Mouse (Mus musculus) ovary, postnatal 36 days (tissue): Measurements from ENCODE around the gene Ndrg3.
"Not testable (repeated sequence)": the region's sequence is repeated elsewhere in the genome, so short reads cannot be mapped to it uniquely, and the experiment has no call there.

Experiments used
- DNase-seq: peaks from one replicate; pipeline ENCODE4 v3.0.0; 2022; ENCODE audit warnings: low spot score, mixed read lengths

The Ndrg3 gene

DNA sequence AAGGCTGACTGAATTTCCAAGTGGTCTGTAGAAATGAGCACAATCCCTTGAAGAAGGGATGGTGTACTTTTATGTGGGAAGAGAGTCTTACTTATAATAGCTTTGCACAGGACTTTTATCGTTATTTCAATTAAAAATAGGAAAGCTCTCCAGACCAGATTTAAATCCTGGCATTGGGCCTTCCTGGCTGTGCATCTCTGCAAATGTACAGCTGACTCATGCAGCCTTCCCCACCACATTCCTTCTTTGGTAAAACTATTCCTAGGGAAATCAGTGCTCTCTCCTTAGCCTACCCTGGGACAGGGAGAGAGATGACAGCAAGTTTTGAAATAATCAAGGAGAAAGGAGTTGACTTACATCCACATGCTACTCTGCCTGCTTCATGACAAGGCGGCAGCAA is 54.1 kb downstream of the Ndrg3 start:
- DNase-seq, result no peak

DNA sequence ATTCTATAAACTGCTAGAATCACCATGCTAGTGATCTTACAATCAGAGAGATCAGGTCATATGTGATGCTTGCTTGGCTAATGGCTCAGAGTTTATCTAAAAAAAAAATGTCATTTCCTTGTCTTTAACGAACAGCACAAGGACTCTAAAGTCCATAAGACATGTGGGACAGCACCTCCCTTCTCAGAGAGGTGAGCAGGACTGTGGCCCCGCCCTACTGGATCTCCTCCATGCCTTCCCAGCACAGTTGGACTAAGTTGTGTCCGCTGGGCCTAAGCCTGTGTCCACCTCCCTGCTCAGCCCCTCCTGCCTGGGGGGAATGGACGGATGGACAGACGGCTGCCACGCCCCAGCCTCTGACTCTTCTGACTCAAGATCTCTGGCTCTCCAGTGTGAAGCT is 56.9 kb downstream of the Ndrg3 start:
- no peak for DNase-seq

- no peak for DNase-seq
Measured at GRCm38 (mm10) chr2:156933426-156933825, 58.4 kb downstream of the Ndrg3 start.

DNA sequence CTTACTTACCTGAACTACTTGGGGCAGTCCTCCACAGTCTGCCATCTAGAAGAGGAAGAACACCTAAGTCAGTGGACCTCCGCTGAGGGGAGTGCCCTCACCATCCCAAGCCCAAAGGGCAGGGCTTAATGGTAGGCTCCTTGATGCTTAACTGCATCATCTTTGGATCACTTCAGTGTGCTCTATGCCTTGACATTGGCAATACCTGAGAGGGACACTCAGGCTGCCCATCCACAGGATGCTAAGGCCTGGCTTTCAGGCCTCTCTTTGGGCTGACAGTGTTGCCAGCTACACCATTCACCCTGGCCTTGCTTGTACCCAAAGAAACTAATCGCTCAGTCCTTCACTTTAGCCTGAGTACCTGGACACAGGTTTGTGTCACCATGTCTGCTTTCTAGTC is 60.4 kb downstream of the Ndrg3 start:
- no peak for DNase-seq

DNA sequence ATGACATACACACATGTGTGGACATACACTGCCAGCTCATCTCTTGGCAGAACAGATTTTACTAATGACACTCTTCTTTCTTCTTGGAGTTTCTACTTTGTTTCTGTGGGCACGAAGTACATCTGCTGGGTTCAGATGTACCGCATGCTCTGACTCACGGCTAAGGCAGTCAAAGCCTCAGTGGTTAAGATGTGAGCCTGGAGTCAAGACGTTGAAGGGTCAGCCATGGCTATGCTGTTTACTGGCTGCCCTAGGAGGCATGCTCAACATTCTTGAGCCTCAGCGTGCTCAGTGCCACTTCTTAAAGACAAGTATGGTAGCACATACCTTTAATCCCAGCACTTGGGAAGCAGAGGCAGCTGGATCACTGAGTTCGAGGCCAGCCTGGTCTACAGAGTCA is 61.3 kb downstream of the Ndrg3 start:
- DNase-seq, result no peak

- DNase-seq, result no peak
Measured at GRCm38 (mm10) chr2:156929519-156930120, 62.2 kb downstream of the Ndrg3 start.

DNA sequence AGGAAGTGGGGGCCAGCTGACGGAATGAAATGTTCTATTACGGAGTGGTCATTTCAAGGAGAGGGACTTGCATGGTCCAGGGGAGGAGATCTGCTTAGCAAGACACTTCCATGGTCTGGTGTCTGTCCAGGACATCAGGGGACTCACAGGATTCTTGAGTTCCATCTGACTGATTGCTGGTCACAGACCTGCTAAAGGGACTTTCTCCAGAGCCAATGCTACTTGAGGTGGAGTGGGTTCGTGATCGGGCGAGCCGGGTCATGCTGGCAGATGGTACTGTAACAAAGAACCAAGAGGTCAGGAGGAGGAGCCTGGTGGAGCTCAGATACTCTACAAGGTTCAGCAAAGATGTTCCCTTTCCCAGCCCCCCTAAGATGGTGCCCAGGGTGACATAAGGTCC is 63.2 kb downstream of the Ndrg3 start:
- no peak for DNase-seq

GRCm38 (mm10) chr2:156927663-156928062 is 64.2 kb downstream of the Ndrg3 start:
- no peak for DNase-seq

- DNase-seq, result not testable (repeated sequence)
Measured at GRCm38 (mm10) chr2:156925611-156926010, 66.2 kb downstream of the Ndrg3 start.

GRCm38 (mm10) chr2:156925075-156925474 is 66.8 kb downstream of the Ndrg3 start:
- DNase-seq, result not testable (repeated sequence)

DNA sequence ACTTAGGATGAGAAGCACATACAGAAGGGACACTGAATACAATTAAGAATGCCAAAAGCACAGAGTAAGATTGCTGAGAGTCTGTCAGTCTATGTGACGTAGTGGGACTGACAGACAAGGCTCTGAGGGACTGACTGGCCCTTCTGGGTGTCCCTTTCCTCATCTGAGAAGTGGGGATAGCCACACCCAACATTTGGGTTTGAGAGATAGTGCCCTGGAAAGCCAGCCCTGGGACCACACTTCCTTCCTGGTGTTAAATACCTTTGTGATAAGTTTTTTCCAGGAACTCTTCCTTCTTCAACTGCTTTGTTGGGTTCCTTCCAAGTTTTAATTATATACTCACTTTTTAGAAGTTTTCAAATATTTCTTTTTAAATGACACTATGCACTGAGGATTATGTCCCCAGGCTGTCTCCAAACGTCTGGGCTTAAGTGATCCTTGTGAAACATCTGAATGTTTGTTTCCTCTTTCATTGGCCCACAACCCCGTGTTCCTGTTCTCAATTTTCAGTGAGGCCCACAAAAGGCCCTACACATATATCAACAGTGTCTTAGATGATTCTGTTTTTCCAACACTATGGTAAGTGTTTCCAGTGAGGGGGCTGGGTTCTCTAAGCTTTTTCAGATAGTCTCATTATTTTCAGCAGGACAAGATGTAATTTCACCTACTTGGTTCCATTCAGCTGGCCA is 67.5 kb downstream of the Ndrg3 start:
- DNase-seq, result no peak

DNA sequence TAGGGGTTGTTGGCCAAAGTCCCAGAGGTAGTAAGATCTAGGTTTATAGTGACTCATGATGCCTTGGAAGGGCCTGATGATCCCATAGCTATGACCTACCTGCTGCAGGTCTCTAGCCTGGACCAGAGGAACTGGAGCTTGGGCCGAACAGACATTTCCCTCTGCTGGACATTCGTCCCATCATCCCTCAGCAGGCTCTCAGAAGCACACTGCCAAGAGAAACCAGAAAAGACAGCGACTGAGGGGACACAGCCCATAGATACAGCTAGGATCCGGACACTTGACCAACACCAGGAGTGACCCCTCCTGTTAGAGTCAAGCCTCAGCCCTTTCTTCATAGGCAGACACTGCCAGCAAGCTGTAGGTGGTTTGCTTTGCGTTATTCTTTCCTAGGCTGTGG is 68.8 kb downstream of the Ndrg3 start:
- DNase-seq, result no peak

DNA sequence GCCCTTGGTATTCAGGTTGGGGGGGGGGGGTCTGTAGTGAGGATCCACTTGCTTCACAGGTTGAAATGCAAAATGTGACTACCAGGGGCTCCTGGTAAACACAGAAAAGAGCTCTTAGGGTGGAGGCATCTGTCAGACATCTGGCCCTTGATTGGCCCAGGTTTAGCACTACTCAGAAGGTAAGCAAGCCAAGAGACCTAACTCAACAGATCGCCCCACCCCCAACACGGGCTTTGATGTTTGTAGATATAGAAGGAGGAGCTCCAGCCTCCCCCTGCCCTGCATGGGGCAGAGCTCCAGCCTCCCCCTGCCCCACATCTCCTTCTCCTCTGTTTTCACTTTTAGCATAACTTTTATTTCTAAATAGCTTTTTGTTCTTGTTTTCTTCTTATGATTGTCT is 72.1 kb downstream of the Ndrg3 start:
- DNase-seq, result no peak

GRCm38 (mm10) chr2:156919191-156919590 is 72.7 kb downstream of the Ndrg3 start:
- DNase-seq, result not testable (repeated sequence)

- no peak for DNase-seq
Measured at GRCm38 (mm10) chr2:156918562-156918961, 73.3 kb downstream of the Ndrg3 start.

GRCm38 (mm10) chr2:156916419-156917125 is 75.3 kb downstream of the Ndrg3 start:
- DNase-seq, result no peak

- no peak for DNase-seq
Measured at GRCm38 (mm10) chr2:156915559-156915958, 76.3 kb downstream of the Ndrg3 start.

DNA sequence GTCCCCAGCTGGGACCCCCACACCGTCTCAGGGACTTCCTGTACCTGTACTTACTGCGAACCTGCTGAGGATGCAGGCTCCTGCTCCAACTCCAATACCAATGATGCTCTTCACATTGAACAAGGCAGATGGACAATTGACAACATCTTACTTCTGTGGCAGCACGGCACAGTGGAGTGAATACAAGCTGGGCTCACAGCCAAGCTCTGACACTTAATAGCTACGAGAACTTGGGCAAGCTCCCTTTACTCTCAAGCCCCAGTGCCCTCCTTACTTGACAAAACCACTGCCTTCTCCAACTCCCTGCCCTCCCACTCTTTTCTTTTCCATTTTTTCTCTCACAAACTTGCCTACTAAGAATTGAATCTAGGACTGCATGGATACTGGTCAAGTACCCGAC is 78.7 kb downstream of the Ndrg3 start:
- DNase-seq, result no peak

DNA sequence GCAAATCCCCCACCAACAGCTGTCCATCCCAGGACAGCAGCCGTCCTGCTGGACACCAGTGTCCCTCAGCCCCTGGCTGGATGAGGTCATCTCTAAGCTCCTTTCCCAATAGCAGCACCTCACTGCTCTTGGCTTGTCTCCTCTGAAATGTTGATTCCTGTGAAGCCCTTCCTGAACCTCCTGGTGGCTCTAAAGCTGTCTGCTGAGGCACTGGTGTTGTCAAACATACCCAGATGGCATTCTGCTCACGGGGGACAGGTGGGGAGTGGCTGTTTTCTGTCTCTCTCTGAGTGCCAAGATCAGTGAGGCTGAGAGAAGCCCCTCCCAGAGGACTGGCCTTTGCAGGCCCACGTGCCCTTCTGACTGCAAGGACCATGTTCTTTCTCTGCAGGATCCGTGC is 85.9 kb downstream of the Ndrg3 start:
- DNase-seq, result not testable (repeated sequence)

DNA sequence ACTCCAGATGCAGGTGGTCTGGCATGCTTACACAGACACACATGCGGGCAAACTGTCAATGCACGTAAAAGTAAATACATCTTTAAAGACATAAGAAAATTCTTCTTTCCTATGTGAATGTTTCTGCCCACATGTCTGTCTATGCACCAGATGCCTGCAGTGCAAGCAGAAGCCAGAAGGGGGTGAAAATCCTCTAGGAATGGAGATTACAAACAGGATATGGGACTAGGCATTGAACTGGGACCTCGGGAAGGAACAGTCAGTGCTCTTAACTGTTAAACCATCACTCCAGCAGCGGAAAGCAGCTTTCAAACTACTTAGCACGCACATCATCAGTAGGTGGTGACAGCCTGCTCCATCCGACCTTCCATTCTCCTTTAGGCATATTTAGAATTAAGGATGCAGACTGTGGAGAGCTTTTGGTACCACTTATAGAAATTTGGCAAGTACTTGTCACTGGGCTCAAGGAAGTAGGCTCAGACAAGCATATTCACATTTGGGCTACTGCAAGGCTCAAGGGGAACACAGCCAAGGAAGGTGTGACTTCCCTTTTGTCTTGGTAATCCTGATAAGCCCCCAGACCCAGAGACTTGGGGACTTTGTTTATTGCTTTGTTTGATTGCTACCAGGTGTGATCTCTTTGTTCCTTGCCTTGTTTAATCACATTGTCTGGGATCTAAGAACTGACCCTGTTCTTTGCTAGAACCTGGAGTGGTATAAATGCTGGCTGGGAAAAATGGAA is 86.7 kb downstream of the Ndrg3 start:
- peak; percentile 54 for DNase-seq

DNA sequence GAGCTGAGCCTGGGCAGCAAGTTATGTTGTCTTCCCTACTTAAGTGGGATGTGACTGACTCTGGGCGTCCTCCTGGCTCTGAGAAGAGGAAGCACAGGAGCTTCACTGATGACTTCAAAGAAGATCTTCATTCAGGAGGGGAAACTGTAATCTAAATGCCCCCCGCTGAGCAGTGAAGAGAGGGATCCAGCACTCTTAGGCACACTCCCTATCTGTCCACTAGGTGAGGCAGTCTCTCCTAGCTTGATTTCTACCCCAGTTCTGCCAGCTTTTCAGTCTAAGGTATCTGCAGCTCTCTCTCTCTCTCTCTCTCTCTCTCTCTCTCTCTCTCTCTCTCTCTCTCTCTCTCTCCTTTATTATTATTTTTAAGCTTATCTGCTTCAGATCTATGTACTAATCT is 88.5 kb downstream of the Ndrg3 start:
- no peak for DNase-seq

DNA sequence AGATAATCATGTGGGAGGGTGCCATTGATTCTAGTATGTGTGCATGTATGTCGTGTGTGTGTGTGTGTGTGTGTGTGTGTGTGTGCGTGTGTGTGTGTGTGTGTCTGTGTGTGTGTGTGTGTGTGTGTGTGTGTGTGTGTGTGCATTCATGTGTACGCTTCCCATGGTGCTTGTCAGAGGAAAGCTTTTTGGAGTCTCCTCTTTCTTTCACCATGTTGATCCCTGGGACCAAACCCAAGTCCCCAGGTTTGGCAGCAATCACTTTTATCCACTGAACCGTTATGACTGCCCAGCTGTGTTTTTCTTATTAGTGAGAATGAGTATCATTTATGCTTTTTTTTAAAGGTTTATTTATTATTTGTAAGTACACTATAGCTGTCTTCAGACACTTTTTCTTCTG is 89.4 kb downstream of the Ndrg3 start:
- not testable (repeated sequence) for DNase-seq

GRCm38 (mm10) chr2:156901883-156902282 is 90.0 kb downstream of the Ndrg3 start:
- DNase-seq, result no peak
